Mouse (Mus musculus): ENCODE measurements around the gene Gm6034. TPM values are rescaled to one million over a fixed set of nuclear protein-coding genes. Genes with fewer than 3 reads are reported as not detected.
"Not testable (repeated sequence)": the region's sequence is repeated elsewhere in the genome, so short reads cannot be mapped to it uniquely, and the experiment has no call there.

Gm6034 gene
- polyA plus RNA-seq, 1 experiment: not detected

- DNase-seq (ENCODE audit: low read depth): peak; percentile 57
- TF ChIP-seq CTCF (IDR thresholded peaks at IDR 0.05; ENCODE audit: borderline replicate concordance, extremely low read depth, insufficient read depth, insufficient read length): peak; percentile 22; the same call in 1 of the 2 replicates
Measured at GRCm38 (mm10) chr17:36035010-36035638, 7.6 kb upstream of the Gm6034 start.

GRCm38 (mm10) chr17:36036126-36036525, 6.6 kb upstream of the Gm6034 start:
- not testable (repeated sequence) for DNase-seq (ENCODE audit: low read depth)

GRCm38 (mm10) chr17:36040604-36041003, 2.2 kb upstream of the Gm6034 start:
- DNase-seq (ENCODE audit: low read depth): not testable (repeated sequence)

- DNase-seq (ENCODE audit: low read depth): not testable (repeated sequence)
Measured at GRCm38 (mm10) chr17:36042055-36042454, 706 bp upstream of the Gm6034 start.

- TF ChIP-seq CTCF (IDR thresholded peaks at IDR 0.05; ENCODE audit: borderline replicate concordance, extremely low read depth, insufficient read depth, insufficient read length) (no peak), POLR2A (IDR thresholded peaks at IDR 0.05; ENCODE audit: borderline replicate concordance, extremely low read depth, insufficient read depth, insufficient read length, poor library complexity, severe bottlenecking) (no peak)
- DNase-seq (ENCODE audit: low read depth): no peak
Measured at GRCm38 (mm10) chr17:36043286-36043685, 525 bp downstream of the Gm6034 start.

GRCm38 (mm10) chr17:36057927-36058326, 15.2 kb downstream of the Gm6034 start:
- not testable (repeated sequence) for DNase-seq (ENCODE audit: low read depth)

- DNase-seq (ENCODE audit: low read depth): not testable (repeated sequence)
Measured at GRCm38 (mm10) chr17:36058362-36058761, 15.6 kb downstream of the Gm6034 start, which contains the start of gene Gm11127. Gene Gm11127, minus strand, starts transcription at chr17:36058371.

- TF ChIP-seq POLR2A (IDR thresholded peaks at IDR 0.05; ENCODE audit: borderline replicate concordance, extremely low read depth, insufficient read depth, insufficient read length, poor library complexity, severe bottlenecking) (no peak), CTCF (IDR thresholded peaks at IDR 0.05; ENCODE audit: borderline replicate concordance, extremely low read depth, insufficient read depth, insufficient read length) (peak; percentile 74)
Measured at GRCm38 (mm10) chr17:36060829-36061228, 18.1 kb downstream of the Gm6034 start.

GRCm38 (mm10) chr17:36081901-36082300, 39.1 kb downstream of the Gm6034 start:
- not testable (repeated sequence) for DNase-seq (ENCODE audit: low read depth)

More at GRCm38 (mm10) chr17:36060829-36061228, 18.1 kb downstream of the Gm6034 start:
- peak; percentile 87 for DNase-seq (ENCODE audit: low read depth)

GRCm38 (mm10) chr17:36082519-36083232, 39.9 kb downstream of the Gm6034 start:
- DNase-seq (ENCODE audit: low read depth): not testable (repeated sequence)

GRCm38 (mm10) chr17:36083266-36083869, 40.6 kb downstream of the Gm6034 start:
- DNase-seq (ENCODE audit: low read depth): peak; percentile 52
- TF ChIP-seq CTCF (IDR thresholded peaks at IDR 0.05; ENCODE audit: borderline replicate concordance, extremely low read depth, insufficient read depth, insufficient read length) (no peak), POLR2A (IDR thresholded peaks at IDR 0.05; ENCODE audit: borderline replicate concordance, extremely low read depth, insufficient read depth, insufficient read length, poor library complexity, severe bottlenecking) (no peak)

GRCm38 (mm10) chr17:36083870-36084451, 41.2 kb downstream of the Gm6034 start:
- no peak for TF ChIP-seq POLR2A (IDR thresholded peaks at IDR 0.05; ENCODE audit: borderline replicate concordance, extremely low read depth, insufficient read depth, insufficient read length, poor library complexity, severe bottlenecking)
- no peak for TF ChIP-seq CTCF (IDR thresholded peaks at IDR 0.05; ENCODE audit: borderline replicate concordance, extremely low read depth, insufficient read depth, insufficient read length)
- DNase-seq (ENCODE audit: low read depth): peak; percentile 8

GRCm38 (mm10) chr17:36085976-36086375, 43.2 kb downstream of the Gm6034 start:
- not testable (repeated sequence) for DNase-seq (ENCODE audit: low read depth)

- DNase-seq (ENCODE audit: low read depth): not testable (repeated sequence)
Measured at GRCm38 (mm10) chr17:36091933-36092332, 49.2 kb downstream of the Gm6034 start.

- DNase-seq (ENCODE audit: low read depth): not testable (repeated sequence)
Measured at GRCm38 (mm10) chr17:36092520-36092919, 49.8 kb downstream of the Gm6034 start.

All from brain, embryonic 14.5 days (tissue).